Mouse (Mus musculus): ENCODE measurements around the gene Tex50.

The Tex50 gene

DNA sequence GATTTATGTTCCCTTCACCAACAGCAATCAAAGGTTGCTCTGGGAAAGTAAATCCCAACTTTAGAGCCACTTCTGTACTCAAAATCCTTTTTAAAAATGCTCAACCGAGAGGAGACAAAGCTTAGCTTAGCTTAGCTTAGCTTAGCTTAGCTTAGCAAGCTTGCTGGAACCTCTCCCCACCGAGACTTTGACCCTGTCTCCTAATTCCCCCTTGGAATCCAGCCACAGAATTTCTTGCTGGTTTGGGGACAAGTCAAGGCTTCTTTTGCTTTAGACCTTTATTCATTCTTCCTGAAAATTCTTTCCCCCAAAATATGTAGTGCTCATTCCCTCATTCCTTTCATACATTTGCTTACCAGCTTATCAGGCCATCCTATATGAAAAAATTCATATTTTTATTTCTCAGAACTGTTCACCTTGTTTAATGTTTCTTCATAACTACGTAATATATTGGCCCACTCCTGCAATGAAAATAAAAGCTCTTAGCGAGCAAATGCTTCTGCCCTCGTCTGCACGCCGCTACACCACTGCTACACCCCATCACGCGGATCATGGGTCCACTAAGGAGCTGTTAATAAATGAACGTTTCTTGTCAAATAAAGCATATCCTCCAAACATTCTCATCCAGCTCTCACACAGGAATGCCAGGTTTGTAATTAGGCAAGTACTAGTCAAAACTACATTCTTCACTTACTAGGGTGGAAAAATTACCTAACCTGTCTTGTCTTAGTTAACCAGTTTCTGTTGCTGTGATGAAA lies 36.3 kb downstream of the Tex50 start:
- no peak for DNase-seq (ENCODE audit: low spot score)

DNA sequence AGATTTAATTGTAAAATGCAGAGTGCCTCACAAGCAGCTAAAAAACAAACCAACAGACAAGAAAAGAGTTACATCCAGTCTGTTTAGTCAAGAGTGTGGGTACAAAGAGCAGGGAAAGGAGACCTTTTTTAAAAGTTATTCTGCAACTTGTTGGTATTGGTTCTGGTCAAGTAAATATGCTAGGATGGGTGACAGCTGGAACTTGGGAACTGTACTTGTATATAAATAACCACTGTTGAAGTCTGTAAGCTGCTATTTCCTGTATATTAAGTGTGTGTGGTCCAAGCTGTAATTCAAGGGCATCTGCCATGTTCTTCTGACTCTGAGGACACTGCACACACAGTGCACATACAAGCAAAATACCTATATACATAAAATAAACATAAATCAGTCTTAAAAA lies 44.5 kb downstream of the Tex50 start:
- DNase-seq (ENCODE audit: low spot score) = no peak

DNA sequence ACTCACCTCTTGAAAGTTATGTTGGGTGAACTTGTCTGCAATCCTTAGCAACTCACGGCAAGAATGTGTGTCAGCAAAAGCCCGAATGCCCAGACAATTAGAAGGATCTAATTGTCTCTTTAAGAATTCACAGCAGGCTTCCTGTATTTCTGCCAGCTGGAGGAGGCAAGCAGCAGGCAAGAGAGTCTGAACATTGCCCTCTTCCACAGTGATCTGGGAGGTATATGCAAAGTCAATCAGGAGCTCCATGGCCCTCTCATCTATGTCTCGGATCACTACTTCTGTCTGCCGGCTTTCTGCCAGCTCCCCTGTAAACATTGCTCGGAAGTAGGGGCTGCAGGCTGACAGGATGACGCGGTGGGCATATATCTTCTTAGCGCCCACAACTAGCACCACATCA lies 49.9 kb downstream of the Tex50 start:
- DNase-seq (ENCODE audit: low spot score) = no peak

Measured in embryo, embryonic 10 days (tissue).